Mouse (Mus musculus) kidney, embryonic 14.5 days (tissue): Measurements from ENCODE around the gene Dhrs1. TPM values are rescaled to one million over a fixed set of nuclear protein-coding genes. Genes with fewer than 3 reads are reported as not detected.

Source experiments
- ATAC-seq: fragments of 200-750 bp; cut with Nextera tagmentation; 2 replicates; pipeline ENCODE4 v1.8.0; 2017; ENCODE audit warnings: moderate number of reproducible peaks, mild to moderate bottlenecking, moderate TSS enrichment, moderate library complexity; ENCODE audit not compliant: low FRiP score, low TSS enrichment
- H3K27ac ChIP-seq: fragments of 300-500 bp; sonication (generic); 2 replicates; pipeline ENCODE4 v1.5.1; 2014; ENCODE audit warnings: low read depth, mild to moderate bottlenecking, low read length, moderate library complexity, mixed read lengths
- H3K27me3 ChIP-seq: fragments of 300-500 bp; sonication (generic); 2 replicates; pipeline ENCODE4 v1.6.1; 2014; ENCODE audit warnings: mild to moderate bottlenecking, low read length; ENCODE audit not compliant: control insufficient read depth, insufficient read depth
- H3K36me3 ChIP-seq: fragments of 300-500 bp; sonication (generic); 2 replicates; pipeline ENCODE4 v1.6.1; 2014; ENCODE audit warnings: low read length, mixed read lengths; ENCODE audit not compliant: control insufficient read depth, insufficient read depth
- H3K4me1 ChIP-seq: fragments of 300-500 bp; sonication (generic); 2 replicates; pipeline ENCODE4 v1.6.1; 2014; ENCODE audit warnings: low read length, mixed read lengths; ENCODE audit not compliant: control insufficient read depth, insufficient read depth
- H3K4me2 ChIP-seq: fragments of 300-500 bp; sonication (generic); replicated peaks from 2 replicates; pipeline ENCODE4 v1.6.1; 2014; ENCODE audit warnings: low read depth, mild to moderate bottlenecking, low read length
- H3K4me3 ChIP-seq: fragments of 300-500 bp; sonication (generic); 2 replicates; pipeline ENCODE4 v1.5.1; 2014; ENCODE audit warnings: mild to moderate bottlenecking, low read length
- H3K9ac ChIP-seq: fragments of 300-500 bp; sonication (generic); 2 replicates; pipeline ENCODE4 v1.6.1; 2014; ENCODE audit warnings: low read depth, mild to moderate bottlenecking, low read length, moderate library complexity
- H3K9me3 ChIP-seq: fragments of 300-500 bp; sonication (generic); 2 replicates; pipeline ENCODE4 v1.6.1; 2016; ENCODE audit warnings: low read length; ENCODE audit not compliant: control insufficient read depth
- WGBS: fragments of 180-500 bp; shearing (Covaris S2); extraction: QIAGEN DNeasy Blood & Tissue Kit; methylation state at CpG from one replicate; pipeline ENCODE4 v1.1.7; 2014; 5-methylcytosine and 5-hydroxymethylcytosine counted together
- polyA plus RNA-seq: library from polyadenylated mRNA; unstranded; fragments of >200 nt; fragmentation: Nextera tagmentation; extraction: Ambion mirVana; gene quantifications from 2 replicates; pipeline ENCODE4 v1.2.1, GENCODE M21; 2014

Gene Dhrs1
- polyA plus RNA-seq, 1 experiment from 2014 or later = 82.3 TPM

DNA sequence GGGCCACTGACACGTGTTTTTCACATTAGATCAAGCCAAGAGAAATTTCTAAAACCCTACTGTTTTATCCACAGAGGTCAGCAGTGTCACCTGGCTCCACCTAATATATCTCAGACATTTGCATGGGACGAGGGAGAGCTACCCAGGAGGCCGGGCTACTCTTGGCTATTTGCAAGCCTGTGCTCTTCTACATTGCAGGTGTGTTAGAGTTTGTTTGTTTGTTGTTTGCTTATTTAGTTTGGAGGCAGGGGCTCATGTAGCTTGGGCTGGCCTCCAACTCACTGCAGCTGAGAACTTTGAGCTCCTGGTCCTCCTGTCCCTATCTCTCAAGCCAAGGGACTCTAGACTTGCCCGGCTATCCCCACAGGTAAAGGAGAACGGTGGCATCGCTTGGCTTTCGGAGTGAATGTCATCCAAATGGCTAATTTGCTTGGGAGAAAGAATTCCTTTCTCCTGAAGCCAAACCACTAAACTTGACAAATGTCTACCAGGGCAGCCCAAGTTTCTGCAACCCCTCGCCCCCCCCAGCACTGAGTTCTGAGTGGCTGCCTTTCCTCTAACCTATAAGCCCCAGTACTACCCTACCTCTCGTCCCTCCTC lies 37.0 kb upstream of the Dhrs1 start:
- Histone ChIP-seq H3K27me3 (peaks cover 7% of the 10 kb centered on the region; the same call in 1 of the 2 replicates), H3K27ac (peak overlapping the region; percentile 25; the same call in 1 of the 2 replicates), H3K9me3 (no peaks in the 10 kb centered on the region), H3K4me3 (peak overlapping the region; percentile 44), H3K36me3 (no peaks in the 10 kb centered on the region), H3K9ac (peak overlapping the region; percentile 23; the same call in 1 of the 2 replicates), H3K4me1 (peaks cover 4% of the 10 kb centered on the region; the same call in 1 of the 2 replicates), H3K4me2 (peak overlapping the region; percentile 66)
- WGBS = 48% methylated on average over 9 of the region's 9 CpGs
- no peak for ATAC-seq

DNA sequence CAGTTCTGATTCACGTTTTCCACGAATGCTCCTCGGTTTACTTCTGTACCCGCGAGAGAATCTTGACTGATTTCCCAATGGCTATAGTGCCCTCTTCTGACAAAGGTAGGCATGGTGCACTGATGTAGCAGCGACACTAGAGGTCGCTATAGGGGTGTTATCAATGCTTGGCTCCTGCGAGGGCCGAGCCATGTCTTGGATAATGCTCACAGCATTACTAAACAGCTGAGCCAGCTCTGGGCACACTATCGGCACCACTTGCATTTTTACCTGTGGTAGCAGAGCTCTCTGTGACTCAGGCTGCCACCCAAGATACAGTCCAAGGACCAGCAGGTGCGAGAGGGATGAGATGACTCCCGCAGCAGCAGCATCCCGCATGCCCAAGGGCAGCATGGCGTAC lies 35.8 kb upstream of the Dhrs1 start:
- Histone ChIP-seq H3K27me3 (peaks cover 7% of the 10 kb centered on the region; the same call in 1 of the 2 replicates), H3K4me1 (peaks cover 4% of the 10 kb centered on the region; the same call in 1 of the 2 replicates), H3K9me3 (no peaks in the 10 kb centered on the region), H3K4me3 (no peak overlapping the region), H3K36me3 (no peaks in the 10 kb centered on the region), H3K27ac (no peak overlapping the region), H3K9ac (no peak overlapping the region), H3K4me2 (peak overlapping the region; percentile 13)
- WGBS = 18% methylated on average over 14 of the region's 14 CpGs
- peak; percentile 58 for ATAC-seq

DNA sequence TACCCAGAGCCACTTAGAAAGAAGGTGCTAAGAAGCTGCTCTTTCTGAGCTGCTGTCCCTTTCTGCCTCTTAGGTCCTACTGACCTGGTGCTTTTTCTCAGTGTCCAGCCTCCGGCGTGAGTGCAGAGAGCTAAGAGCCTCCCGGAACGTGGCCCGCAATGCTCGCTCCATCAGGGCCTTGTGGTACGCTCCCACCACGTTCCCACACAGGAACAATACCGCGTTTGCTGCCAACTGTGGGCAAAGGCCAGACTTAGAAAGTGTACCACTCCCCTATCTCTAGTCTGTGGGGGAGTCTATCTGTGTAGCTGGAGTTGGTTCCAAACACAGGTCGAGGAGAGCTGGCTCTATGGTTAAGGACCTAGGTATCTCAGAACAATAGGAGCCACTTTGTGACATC lies 35.2 kb upstream of the Dhrs1 start:
- no peak overlapping the region for H3K27ac ChIP-seq
- WGBS = 83% methylated on average over 11 of the region's 11 CpGs
- ATAC-seq = no peak
- no peak overlapping the region for H3K4me2 ChIP-seq
- H3K4me1 ChIP-seq = peaks cover 4% of the 10 kb centered on the region; the same call in 1 of the 2 replicates
- peaks cover 7% of the 10 kb centered on the region; the same call in 1 of the 2 replicates for H3K27me3 ChIP-seq
- no peaks in the 10 kb centered on the region for H3K36me3 ChIP-seq
- H3K9ac ChIP-seq = no peak overlapping the region
- H3K4me3 ChIP-seq = no peak overlapping the region
- no peaks in the 10 kb centered on the region for H3K9me3 ChIP-seq

DNA sequence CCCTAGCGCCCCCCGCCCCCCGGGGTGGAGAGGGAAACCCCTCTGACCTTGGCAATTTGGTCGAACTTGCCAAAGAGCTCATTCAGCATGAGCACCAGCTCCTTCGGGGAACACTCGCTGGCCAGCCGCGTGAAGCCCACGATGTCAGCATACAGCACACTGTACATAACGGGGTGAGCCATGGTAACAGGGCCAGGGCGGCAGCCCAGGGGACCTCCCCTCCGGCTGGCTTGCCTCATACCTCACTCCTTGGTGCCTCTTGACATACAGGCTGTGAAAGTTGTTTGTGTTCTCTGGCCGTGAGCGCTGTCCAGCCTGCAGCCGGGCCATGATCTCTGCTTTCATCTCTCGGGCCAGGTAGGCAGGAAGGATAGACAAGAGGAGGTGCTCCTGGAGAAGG lies 34.2 kb upstream of the Dhrs1 start:
- ATAC-seq = no peak
- H3K9ac ChIP-seq = no peak overlapping the region

DNA sequence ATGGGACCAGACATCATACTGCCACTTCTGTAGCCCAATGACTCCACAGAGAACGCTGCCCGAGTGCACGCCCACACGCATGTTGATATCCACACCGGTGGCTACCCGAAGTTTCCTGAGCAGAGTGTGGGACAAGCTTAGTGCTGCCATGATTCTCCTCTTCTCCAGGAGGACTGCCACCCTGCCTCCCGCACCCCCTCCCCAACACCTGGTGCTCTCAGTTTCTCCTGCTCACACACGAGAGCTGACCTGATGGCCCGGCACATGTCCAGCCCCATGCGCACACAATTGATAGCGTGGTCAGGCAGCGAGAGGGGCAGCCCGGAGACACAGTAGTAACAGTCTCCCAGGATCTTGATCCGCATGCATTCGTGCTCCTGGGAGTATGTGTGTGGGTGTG lies 33.2 kb upstream of the Dhrs1 start:
- Histone ChIP-seq H3K9me3 (no peaks in the 10 kb centered on the region), H3K27me3 (peaks cover 7% of the 10 kb centered on the region; the same call in 1 of the 2 replicates), H3K4me3 (no peak overlapping the region), H3K9ac (no peak overlapping the region), H3K4me2 (no peak overlapping the region), H3K36me3 (no peaks in the 10 kb centered on the region), H3K4me1 (peaks cover 4% of the 10 kb centered on the region; the same call in 1 of the 2 replicates), H3K27ac (no peak overlapping the region)
- 86% methylated on average over 15 of the region's 15 CpGs for WGBS
- no peak for ATAC-seq

More for the DNA sequence above, 34.2 kb upstream of the Dhrs1 start:
- WGBS = 60% methylated on average over 16 of the region's 16 CpGs
- Histone ChIP-seq H3K4me1 (peaks cover 4% of the 10 kb centered on the region; the same call in 1 of the 2 replicates), H3K36me3 (no peaks in the 10 kb centered on the region), H3K27ac (no peak overlapping the region), H3K9me3 (no peaks in the 10 kb centered on the region), H3K4me2 (no peak overlapping the region), H3K27me3 (peaks cover 7% of the 10 kb centered on the region; the same call in 1 of the 2 replicates), H3K4me3 (no peak overlapping the region)

DNA sequence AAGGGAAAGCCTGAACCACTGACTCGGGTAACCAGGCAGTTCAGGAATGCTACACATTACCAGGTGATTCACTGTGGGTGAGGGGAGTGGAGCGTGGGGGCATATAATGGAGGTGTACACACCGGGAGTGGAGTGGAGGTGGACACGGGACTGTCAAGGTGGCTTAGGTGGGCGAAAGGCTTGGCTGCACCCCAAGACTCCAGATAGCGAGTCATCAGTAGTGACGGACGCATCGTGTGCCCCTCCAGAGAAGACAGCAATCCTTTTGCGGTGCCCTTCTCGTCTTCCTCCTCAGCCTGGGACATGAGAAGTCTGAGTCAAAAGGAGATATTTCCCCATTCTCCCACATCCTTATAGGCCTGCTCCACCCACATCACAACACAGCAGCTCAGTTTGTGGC lies 32.3 kb upstream of the Dhrs1 start:
- no peak overlapping the region for H3K4me3 ChIP-seq
- peaks cover 4% of the 10 kb centered on the region; the same call in 1 of the 2 replicates for H3K4me1 ChIP-seq
- H3K9me3 ChIP-seq = no peaks in the 10 kb centered on the region
- H3K27me3 ChIP-seq = peaks cover 7% of the 10 kb centered on the region; the same call in 1 of the 2 replicates
- WGBS = 91% methylated on average over 11 of the region's 11 CpGs
- no peak for ATAC-seq
- no peaks in the 10 kb centered on the region for H3K36me3 ChIP-seq
- no peak overlapping the region for H3K4me2 ChIP-seq
- H3K27ac ChIP-seq = no peak overlapping the region
- H3K9ac ChIP-seq = no peak overlapping the region

DNA sequence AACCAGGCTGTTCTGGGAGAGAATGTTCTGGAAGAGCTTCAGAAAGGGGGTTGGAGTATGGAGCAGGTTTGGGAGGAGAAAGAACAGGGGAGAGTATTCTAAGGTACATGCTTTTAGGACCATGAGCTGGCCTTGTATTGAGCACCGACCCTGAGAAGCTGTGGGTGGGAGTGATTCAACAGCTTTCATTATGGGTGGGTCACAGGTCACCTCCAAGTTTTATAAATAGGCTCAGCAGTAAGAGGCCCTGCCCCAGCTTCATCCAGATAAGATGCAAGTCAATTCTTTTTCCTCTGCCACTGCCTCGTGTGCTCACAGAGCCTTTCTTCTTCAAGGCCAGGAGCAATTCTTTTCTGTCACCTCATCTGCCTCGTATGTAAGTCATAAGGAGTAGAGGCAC lies 31.7 kb upstream of the Dhrs1 start:
- no peak for ATAC-seq
- Histone ChIP-seq H3K9ac (no peak overlapping the region), H3K4me2 (no peak overlapping the region), H3K27ac (no peak overlapping the region), H3K4me3 (no peak overlapping the region), H3K27me3 (peaks cover 7% of the 10 kb centered on the region; the same call in 1 of the 2 replicates), H3K4me1 (no peaks in the 10 kb centered on the region; the same call in 1 of the 2 replicates), H3K36me3 (no peaks in the 10 kb centered on the region), H3K9me3 (no peaks in the 10 kb centered on the region)
- WGBS = 38% methylated on average over 3 of the region's 3 CpGs

DNA sequence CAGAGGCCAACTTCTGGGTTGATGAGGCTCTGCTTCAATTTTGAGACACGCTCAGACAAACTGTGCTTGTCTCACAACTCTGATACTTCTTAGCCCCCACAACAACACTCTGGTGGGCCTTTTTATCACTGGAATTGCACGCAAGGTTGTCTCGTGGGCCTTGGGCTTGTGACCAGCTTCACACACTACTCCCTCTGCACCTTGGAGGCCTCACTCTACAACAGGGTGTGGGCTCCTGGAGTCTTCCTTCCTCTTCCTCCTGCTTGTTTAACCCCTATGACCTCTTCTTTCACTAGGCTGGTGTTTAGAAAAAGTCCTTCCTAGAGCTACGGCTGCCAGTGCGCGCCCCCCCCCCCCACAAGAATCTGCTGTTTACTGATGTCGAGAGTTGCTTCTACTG lies 31.2 kb upstream of the Dhrs1 start:
- no peak overlapping the region for H3K4me2 ChIP-seq
- no peaks in the 10 kb centered on the region; the same call in 1 of the 2 replicates for H3K4me1 ChIP-seq
- no peak overlapping the region for H3K27ac ChIP-seq
- H3K9ac ChIP-seq = no peak overlapping the region
- no peak for ATAC-seq
- no peaks in the 10 kb centered on the region for H3K9me3 ChIP-seq
- WGBS = 57% methylated on average over 7 of the region's 7 CpGs
- H3K4me3 ChIP-seq = no peak overlapping the region
- no peaks in the 10 kb centered on the region for H3K36me3 ChIP-seq
- peaks cover 3% of the 10 kb centered on the region; the same call in 1 of the 2 replicates for H3K27me3 ChIP-seq

DNA sequence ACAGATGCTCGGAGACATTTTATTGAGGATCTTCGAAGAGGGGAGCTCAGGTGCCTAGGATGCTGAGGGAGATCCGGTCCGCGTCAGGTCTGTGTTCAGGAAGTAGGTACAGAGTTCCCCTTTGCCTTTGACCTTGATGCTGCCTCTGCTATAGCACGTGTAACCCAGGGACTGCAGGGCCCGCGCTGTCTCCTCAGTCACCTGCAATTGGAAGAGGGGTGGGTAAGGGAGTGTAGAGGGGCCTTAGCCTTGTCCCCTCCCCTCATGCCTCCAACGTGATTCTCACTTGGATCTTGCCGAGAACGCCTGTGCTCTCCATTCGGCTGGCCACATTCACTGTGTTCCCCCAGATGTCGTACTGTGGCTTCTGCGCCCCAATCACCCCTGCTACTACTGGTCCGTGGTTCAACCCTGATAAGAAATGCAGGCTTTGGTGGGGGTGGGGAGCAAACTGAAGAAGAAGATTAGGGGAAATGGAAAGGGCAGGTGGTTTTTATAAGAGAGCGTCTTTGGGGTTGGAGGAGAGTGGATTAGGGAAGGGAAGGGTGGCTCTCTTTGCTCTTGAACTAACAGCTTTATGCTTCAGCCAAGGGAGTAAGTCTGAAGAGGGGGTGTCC lies 23.7 kb upstream of the Dhrs1 start:
- H3K4me1 ChIP-seq = no peaks in the 10 kb centered on the region
- peaks cover 22% of the 10 kb centered on the region for H3K27me3 ChIP-seq
- no peak overlapping the region for H3K27ac ChIP-seq
- WGBS = 76% methylated on average over 16 of the region's 16 CpGs
- no peaks in the 10 kb centered on the region for H3K9me3 ChIP-seq
- no peak for ATAC-seq
- no peaks in the 10 kb centered on the region for H3K36me3 ChIP-seq
- no peak overlapping the region for H3K4me2 ChIP-seq
- no peak overlapping the region for H3K4me3 ChIP-seq
- no peak overlapping the region for H3K9ac ChIP-seq
